Mouse (Mus musculus) stomach, postnatal 0 days (tissue): ENCODE measurements at regions not wholly inside any gene's neighbourhood (a gene's known extent, or its start where the extent isn't known, plus 50 kb on each side); places are given as distances from the start of the nearest gene placed in this dataset.

ENCODE experiments used
- ATAC-seq: fragments of 200-750 bp; cut with Nextera tagmentation; 2 replicates; pipeline ENCODE4 v1.8.0; 2017; ENCODE audit not compliant: low FRiP score, low TSS enrichment
- DNase-seq: peaks from one replicate; pipeline ENCODE4 v3.0.0-alpha.2; 2016; ENCODE audit warnings: low spot score
- H3K27ac ChIP-seq: fragments of 300-500 bp; sonication (generic); replicated peaks from 2 replicates; pipeline ENCODE4 v1.5.1; 2014; ENCODE audit warnings: mild to moderate bottlenecking, control low read depth
- H3K27me3 ChIP-seq: fragments of 300-500 bp; sonication (generic); 2 replicates; pipeline ENCODE4 v1.6.1; 2014; ENCODE audit warnings: low read length; ENCODE audit not compliant: control insufficient read depth, insufficient read depth
- H3K36me3 ChIP-seq: fragments of 300-500 bp; sonication (generic); 2 replicates; pipeline ENCODE4 v1.6.1; 2014; ENCODE audit warnings: low read length, mixed read lengths; ENCODE audit not compliant: control insufficient read depth, insufficient read depth
- H3K4me1 ChIP-seq: fragments of 300-500 bp; sonication (generic); replicated peaks from 2 replicates; pipeline ENCODE4 v1.6.1; 2014; ENCODE audit warnings: antibody characterized with exemption; ENCODE audit not compliant: control insufficient read depth, insufficient read depth
- H3K4me2 ChIP-seq: fragments of 300-500 bp; sonication (generic); replicated peaks from 2 replicates; pipeline ENCODE4 v1.6.1; 2014; ENCODE audit warnings: low read depth, mild to moderate bottlenecking, control low read depth, moderate library complexity
- H3K4me3 ChIP-seq: fragments of 300-500 bp; sonication (generic); 2 replicates; pipeline ENCODE4 v1.5.1; 2014; ENCODE audit warnings: low read depth, low read length, control low read depth
- H3K9ac ChIP-seq: fragments of 300-500 bp; sonication (generic); 2 replicates; pipeline ENCODE4 v1.6.1; 2014; ENCODE audit warnings: mild to moderate bottlenecking, low read length, control low read depth, mixed read lengths
- H3K9me3 ChIP-seq: fragments of 300-500 bp; sonication (generic); 2 replicates; pipeline ENCODE4 v1.6.1; 2016; ENCODE audit warnings: low read length; ENCODE audit not compliant: control insufficient read depth
- CTCF ChIP-seq: IDR thresholded peaks from 2 replicates; pipeline ENCODE4 v1.5.1; 2016; ENCODE audit warnings: antibody characterized with exemption, low read depth, mild to moderate bottlenecking, moderate library complexity
- EP300 ChIP-seq: optimal IDR thresholded peaks from 2 replicates; pipeline ENCODE3; 2016; ENCODE audit warnings: antibody characterized with exemption
- WGBS: fragments of 180-500 bp; shearing (Covaris S2); extraction: QIAGEN DNeasy Blood & Tissue Kit; methylation state at CpG from one replicate; pipeline ENCODE4 v1.1.7; 2014; 5-methylcytosine and 5-hydroxymethylcytosine counted together

DNA sequence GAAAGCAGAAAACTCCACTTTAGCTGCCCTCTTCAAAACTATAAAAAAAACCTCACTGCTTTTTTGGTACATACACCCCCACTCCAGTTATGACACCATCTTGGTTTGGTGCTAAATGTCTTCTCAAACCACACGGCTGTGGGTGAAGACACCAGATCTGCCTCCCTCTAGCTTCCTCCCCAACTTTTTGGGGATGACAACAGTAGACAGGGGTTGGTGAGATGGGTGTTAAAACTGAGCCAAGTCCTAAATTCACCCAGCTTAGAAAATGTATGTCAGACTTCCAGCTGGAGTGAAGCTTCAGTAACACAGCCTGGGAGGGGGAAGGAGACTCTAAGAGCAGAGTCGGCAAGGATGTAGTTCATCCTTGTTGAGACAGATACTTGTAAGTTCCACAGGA lies 147.1 kb upstream of the F13a1 start:
- Histone ChIP-seq H3K9me3 (no peaks in the 10 kb centered on the region), H3K4me3 (no peak overlapping the region), H3K27ac (no peak overlapping the region), H3K9ac (no peak overlapping the region), H3K4me1 (no peaks in the 10 kb centered on the region), H3K4me2 (no peak overlapping the region), H3K36me3 (no peaks in the 10 kb centered on the region), H3K27me3 (no peaks in the 10 kb centered on the region)
- TF ChIP-seq EP300 (no peak), CTCF (no peak)
- WGBS = 90% methylated on average over 2 of the region's 2 CpGs
- DNase-seq (no peak), ATAC-seq (no peak)

DNA sequence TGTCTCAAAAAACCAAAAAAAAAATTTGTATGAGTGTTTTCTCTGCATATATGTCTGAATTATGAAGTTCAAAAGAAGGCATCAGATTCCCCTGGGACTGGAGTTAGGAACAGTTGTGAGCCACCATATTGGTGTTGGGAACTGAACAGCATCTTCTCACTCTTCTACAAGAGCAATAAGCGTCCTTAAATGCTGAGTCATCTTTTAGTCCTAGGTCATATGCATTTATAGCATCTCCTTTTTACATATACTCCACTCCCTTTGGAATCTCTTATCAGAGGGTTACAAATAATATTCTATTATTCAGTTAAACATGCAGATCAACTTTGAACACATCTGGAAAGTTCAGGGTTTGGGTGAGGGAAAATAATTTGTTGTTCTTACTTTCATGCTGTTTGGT lies 145.8 kb upstream of the F13a1 start:
- TF ChIP-seq CTCF (no peak), EP300 (no peak)
- no peak for DNase-seq
- Histone ChIP-seq H3K9ac (no peak overlapping the region), H3K4me3 (no peak overlapping the region), H3K9me3 (no peaks in the 10 kb centered on the region), H3K36me3 (no peaks in the 10 kb centered on the region), H3K27me3 (no peaks in the 10 kb centered on the region), H3K4me2 (no peak overlapping the region), H3K27ac (no peak overlapping the region), H3K4me1 (no peaks in the 10 kb centered on the region)
- WGBS = 71% methylated on average over 1 of the region's 1 CpGs
- no peak for ATAC-seq

DNA sequence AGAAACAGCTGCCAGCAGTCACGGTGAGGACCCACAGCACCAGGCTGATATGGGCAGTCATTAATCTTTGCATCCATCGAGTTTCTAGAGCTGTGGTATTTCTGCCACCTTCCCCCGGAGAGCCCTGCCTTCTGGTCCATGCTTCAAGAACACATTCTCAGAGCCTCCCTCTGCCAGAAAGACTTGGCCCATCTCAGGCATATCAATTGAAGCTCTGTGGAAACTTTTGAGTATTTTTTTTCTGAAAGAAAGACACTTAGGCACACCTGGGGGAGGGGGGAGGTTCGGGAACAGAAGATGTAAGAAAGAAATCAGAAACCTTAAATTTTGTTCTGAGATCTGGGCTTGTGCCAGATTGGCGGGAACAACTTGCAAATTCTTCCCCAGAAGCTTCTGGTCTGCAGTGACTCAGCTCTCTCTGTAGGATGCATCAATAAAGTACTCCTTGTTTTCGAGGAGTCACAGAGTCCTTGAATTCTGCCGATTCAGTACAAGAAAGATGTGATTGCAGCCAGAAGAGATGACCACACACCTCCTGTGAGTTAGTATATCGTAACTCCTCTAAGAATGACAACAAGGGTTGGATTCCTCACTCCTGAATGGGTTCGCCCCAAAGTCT lies 131.2 kb upstream of the F13a1 start:
- no peak for ATAC-seq
- Histone ChIP-seq H3K27me3 (no peaks in the 10 kb centered on the region), H3K4me1 (no peaks in the 10 kb centered on the region), H3K9ac (no peak overlapping the region), H3K9me3 (no peaks in the 10 kb centered on the region), H3K4me2 (no peak overlapping the region), H3K4me3 (no peak overlapping the region), H3K36me3 (no peaks in the 10 kb centered on the region), H3K27ac (no peak overlapping the region)
- DNase-seq = no peak
- WGBS = 57% methylated on average over 9 of the region's 9 CpGs
- TF ChIP-seq CTCF (no peak), EP300 (no peak)

DNA sequence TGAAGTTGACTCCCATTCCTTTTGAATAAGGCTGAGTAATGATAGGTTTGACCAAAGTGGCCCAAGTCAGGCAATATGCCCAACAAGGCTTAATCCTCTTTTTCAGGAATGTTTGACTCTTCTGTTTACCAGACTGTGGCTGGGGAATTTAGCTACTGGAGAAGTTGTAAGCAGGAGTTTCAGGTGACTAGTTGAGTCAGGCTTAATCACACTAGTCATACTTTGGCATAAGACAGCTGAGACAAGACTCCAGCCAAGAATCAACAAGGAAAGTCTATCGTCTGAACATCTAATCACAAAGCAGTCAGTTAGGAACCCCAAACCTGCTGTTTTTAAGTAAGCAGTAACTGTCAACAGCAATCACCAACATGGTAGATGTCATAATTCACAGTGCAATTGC lies 126.5 kb upstream of the F13a1 start:
- no peak for ATAC-seq
- Histone ChIP-seq H3K4me2 (no peak overlapping the region), H3K36me3 (no peaks in the 10 kb centered on the region), H3K27ac (no peak overlapping the region), H3K9me3 (no peaks in the 10 kb centered on the region), H3K27me3 (no peaks in the 10 kb centered on the region), H3K4me3 (no peak overlapping the region), H3K4me1 (no peaks in the 10 kb centered on the region), H3K9ac (no peak overlapping the region)
- DNase-seq = no peak
- WGBS = 55% methylated on average over 1 of the region's 1 CpGs
- TF ChIP-seq EP300 = no peak
- no peak for TF ChIP-seq CTCF

DNA sequence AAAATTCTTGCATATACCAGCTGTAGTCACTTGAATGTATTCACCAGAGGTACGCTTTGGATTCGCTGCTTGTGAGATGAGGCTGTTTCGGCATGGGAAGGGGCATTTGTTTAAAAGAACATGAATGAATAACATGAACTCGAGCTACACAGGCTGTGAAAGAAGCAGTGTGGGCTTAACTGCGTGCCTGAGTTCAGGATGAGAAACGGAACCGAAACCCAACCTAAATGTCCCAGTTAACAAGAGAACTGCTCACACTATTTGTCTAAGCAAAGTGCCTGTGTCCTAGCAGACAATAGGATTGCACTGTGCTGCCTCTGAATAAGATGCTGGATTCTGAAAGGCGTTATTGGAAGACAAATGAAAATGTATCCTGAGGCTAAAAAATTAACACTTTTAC lies 126.0 kb upstream of the F13a1 start:
- DNase-seq (no peak), ATAC-seq (no peak)
- no peaks in the 10 kb centered on the region for H3K9me3 ChIP-seq
- no peak overlapping the region for H3K9ac ChIP-seq
- H3K4me2 ChIP-seq = no peak overlapping the region
- 82% methylated on average over 8 of the region's 8 CpGs for WGBS
- H3K27ac ChIP-seq = no peak overlapping the region
- H3K27me3 ChIP-seq = no peaks in the 10 kb centered on the region
- TF ChIP-seq CTCF (no peak), EP300 (no peak)
- H3K4me1 ChIP-seq = no peaks in the 10 kb centered on the region
- no peak overlapping the region for H3K4me3 ChIP-seq
- H3K36me3 ChIP-seq = no peaks in the 10 kb centered on the region

DNA sequence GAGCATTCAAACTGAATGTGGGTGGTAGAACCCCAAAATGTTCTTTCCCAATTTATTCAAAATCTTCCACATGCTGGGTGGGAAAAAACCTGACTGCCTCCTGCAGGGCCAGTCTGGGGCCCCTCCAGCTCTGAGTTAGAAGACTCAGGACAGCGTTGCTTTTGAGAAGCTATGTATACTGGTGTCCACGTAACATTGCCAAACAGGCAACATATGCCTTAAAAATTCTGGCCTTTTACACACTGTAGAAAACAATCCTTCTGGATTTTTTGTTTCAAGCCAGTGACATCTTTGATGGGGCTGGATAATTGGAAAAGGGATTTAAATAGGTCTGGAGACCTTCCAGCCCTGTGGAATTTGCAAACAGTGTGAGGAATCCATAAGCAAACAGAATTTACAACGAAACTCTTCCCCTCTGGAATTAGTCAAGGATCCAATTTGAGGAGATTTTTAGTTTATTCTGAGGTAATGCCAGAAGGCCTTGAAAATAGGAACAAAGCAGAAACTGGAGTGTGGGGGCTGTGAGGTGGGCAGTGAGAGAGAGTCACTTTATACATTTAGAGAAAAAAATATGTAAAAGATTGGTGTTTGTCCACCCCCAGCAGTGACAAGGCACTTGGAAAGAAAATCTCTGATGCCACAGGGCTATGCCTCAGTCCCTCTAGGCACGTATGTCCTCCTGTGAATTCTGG lies 108.9 kb upstream of the F13a1 start:
- Histone ChIP-seq H3K27ac (no peak overlapping the region), H3K9me3 (no peaks in the 10 kb centered on the region), H3K9ac (no peak overlapping the region), H3K4me3 (no peak overlapping the region), H3K4me2 (no peak overlapping the region), H3K27me3 (no peaks in the 10 kb centered on the region), H3K36me3 (no peaks in the 10 kb centered on the region), H3K4me1 (no peaks in the 10 kb centered on the region)
- DNase-seq = no peak
- TF ChIP-seq CTCF = no peak
- TF ChIP-seq EP300 = no peak
- WGBS = 56% methylated on average over 4 of the region's 4 CpGs
- no peak for ATAC-seq
